ENCODE assay signal across 8 mouse cellular contexts in genomic region chr8:117646020-117646419, GRCm38 (mm10). TPM values are rescaled to one million over a fixed set of nuclear protein-coding genes. Genes with fewer than 3 reads are reported as not detected.
A peak's percentile ranks its signal among the peaks of the same experiment; 100 is the strongest.
DNase-seq lines count a peak whose midpoint lies in the region; ATAC-seq and TF ChIP-seq lines count a peak whose summit lies in the region.
"Had no signal": no experiment of that assay in that cellular context is flagged by ENCODE, and none has a peak within 500 bp of the region (broad histone marks: within the 10 kb centered on the region; RNA-seq: fewer than 3 reads in every experiment).

No protein-coding gene starts in this region.

- no peaks in the 10 kb centered on the region for H3K27me3 ChIP-seq in intestine, embryonic 16.5 days (replicated peaks; ENCODE audit: control insufficient read depth, insufficient read depth, low read length)
- H3K27me3 ChIP-seq in limb, embryonic 10.5 days (ENCODE audit: low read depth, poor library complexity, severe bottlenecking) = no peaks in the 10 kb centered on the region
- H3K27me3 ChIP-seq: hindbrain, embryonic 15.5 days had no signal

- no peak overlapping the region for H3K9ac ChIP-seq in intestine, embryonic 16.5 days (ENCODE audit: low read depth, low read length)
- H3K9ac ChIP-seq: hindbrain, embryonic 15.5 days had no signal

- no peak overlapping the region for H3K4me2 ChIP-seq in intestine, embryonic 16.5 days (ENCODE audit: low read depth, low read length)
- H3K4me2 ChIP-seq: hindbrain, embryonic 15.5 days had no signal

- TF ChIP-seq POLR2A in lung, adult 2 months (IDR thresholded peaks at IDR 0.05; ENCODE audit: borderline replicate concordance, extremely low read depth, low read depth, low read length) = no peak

- ATAC-seq in intestine, embryonic 16.5 days = peak; percentile 87

- no peak overlapping the region for H3K4me3 ChIP-seq in lung, adult 2 months (replicated peaks; ENCODE audit: extremely low read depth, low read depth, low read length)
- H3K4me3 ChIP-seq in intestine, embryonic 16.5 days (ENCODE audit: low read length) = no peak overlapping the region
- no peak overlapping the region for H3K4me3 ChIP-seq in limb, embryonic 10.5 days
- H3K4me3 ChIP-seq: hindbrain, embryonic 15.5 days had no signal

- no peaks in the 10 kb centered on the region for H3K4me1 ChIP-seq in lung, adult 2 months (ENCODE audit: control insufficient read depth, insufficient read depth, low read length)
- peaks cover 5% of the 10 kb centered on the region; the same call in 1 of the 2 replicates for H3K4me1 ChIP-seq in intestine, embryonic 16.5 days (ENCODE audit: control insufficient read depth, insufficient read depth, low read length)
- no peaks in the 10 kb centered on the region for H3K4me1 ChIP-seq in limb, embryonic 10.5 days
- H3K4me1 ChIP-seq: hindbrain, embryonic 15.5 days had no signal

- no peak overlapping the region for H3K27ac ChIP-seq in intestine, embryonic 16.5 days (ENCODE audit: low read length)
- no peak overlapping the region for H3K27ac ChIP-seq in limb, embryonic 10.5 days
- H3K27ac ChIP-seq: hindbrain, embryonic 15.5 days had no signal

- H3K9me3 ChIP-seq in intestine, embryonic 16.5 days (ENCODE audit: control insufficient read depth, low read length) = 0 out of 2 replicates have a peak, but pooled peaks cover 3% of the 10 kb centered on the region
- H3K9me3 ChIP-seq in limb, embryonic 10.5 days (replicated peaks) = no peaks in the 10 kb centered on the region
- H3K9me3 ChIP-seq: hindbrain, embryonic 15.5 days had no signal

- DNase-seq in lung, adult 2 months = peak; percentile 19
- no peak for DNase-seq in lung, adult 18-20 months
- peak; percentile 65 for DNase-seq in ZHBTc4 (ENCODE audit: low read depth, low spot score)
- DNase-seq in cerebellum, postnatal 25 days = peak; percentile 27 to 63
- peak; percentile 71 for DNase-seq in limb, embryonic 10.5 days (ENCODE audit: low spot score)
- peak; percentile 70 to 72 for DNase-seq in right cerebral cortex, adult 2 months (ENCODE audit: low spot score in 2 of 2)

- WGBS in lung, adult 2 months = 46% methylated on average over 2 of the region's 2 CpGs
- WGBS in intestine, embryonic 16.5 days = 33% methylated on average over 2 of the region's 2 CpGs
- 58% methylated on average over 2 of the region's 2 CpGs for WGBS in limb, embryonic 10.5 days

- no peaks in the 10 kb centered on the region for H3K36me3 ChIP-seq in intestine, embryonic 16.5 days (ENCODE audit: control insufficient read depth, insufficient read depth, low read length)
- no peaks in the 10 kb centered on the region for H3K36me3 ChIP-seq in limb, embryonic 10.5 days
- H3K36me3 ChIP-seq: hindbrain, embryonic 15.5 days had no signal

- peak; percentile 60 for TF ChIP-seq CTCF in lung, adult 2 months (IDR thresholded peaks at IDR 0.05; ENCODE audit: insufficient read depth, low read length)

RNA-seq across cellular contexts. Expression of gene Sdr42e1, which starts 27.5 kb away (rescaled TPM):
- 3.8 and 12.5 TPM in 2 replicates for polyA plus RNA-seq in lung, adult 2 months (2012; rRNA removed)
- 7.9 and 8.7 TPM in 2 replicates for polyA plus RNA-seq in intestine, embryonic 16.5 days (2015; fragmentation: Nextera tagmentation; extraction: Ambion mirVana)
- polyA plus RNA-seq in limb, embryonic 10.5 days (2016; fragmentation: Nextera tagmentation; extraction: Ambion mirVana) = 0.64 and 0.78 TPM in 2 replicates

RNA-seq across cellular contexts. Expression of gene Hsd17b2, which starts 55.7 kb away (rescaled TPM):
- polyA plus RNA-seq in lung, adult 2 months (2012; rRNA removed) = 0.79 and 5.2 TPM in 2 replicates
- 50.8 and 52.4 TPM in 2 replicates for polyA plus RNA-seq in intestine, embryonic 16.5 days (2015; fragmentation: Nextera tagmentation; extraction: Ambion mirVana)
- not detected in 2 replicates for polyA plus RNA-seq in limb, embryonic 10.5 days (2016; fragmentation: Nextera tagmentation; extraction: Ambion mirVana)

Comparison
In these comparisons a context has a peak if more than half of its experiments do, and no peak if none do; other contexts are left out.
1. DNase-seq: peak in lung, adult 2 months (single experiment), ZHBTc4 (single experiment), cerebellum, postnatal 25 days (2 of 2), limb, embryonic 10.5 days (single experiment) and right cerebral cortex, adult 2 months (2 of 2); none in lung, adult 18-20 months (0 of 2).